Mouse (Mus musculus) T-helper 2 cell (primary cell): ENCODE data around the gene Tekt2.

ENCODE experiments used
- in situ Hi-C: fragments of 300-600 bp; cut with MboI, MseI; formaldehyde crosslinking; loops from one replicate; pipeline ENCODE4 v1.15.1; 2025; ENCODE audit warnings: high pct_unique_total_duplicates

The Tekt2 gene

GRCm38 (mm10) chr4:126325281-126325861 is at the start of gene Tekt2:
Tekt2 (minus strand) TSS chr4:126325688.
- in situ Hi-C loops = no loop called here

DNA sequence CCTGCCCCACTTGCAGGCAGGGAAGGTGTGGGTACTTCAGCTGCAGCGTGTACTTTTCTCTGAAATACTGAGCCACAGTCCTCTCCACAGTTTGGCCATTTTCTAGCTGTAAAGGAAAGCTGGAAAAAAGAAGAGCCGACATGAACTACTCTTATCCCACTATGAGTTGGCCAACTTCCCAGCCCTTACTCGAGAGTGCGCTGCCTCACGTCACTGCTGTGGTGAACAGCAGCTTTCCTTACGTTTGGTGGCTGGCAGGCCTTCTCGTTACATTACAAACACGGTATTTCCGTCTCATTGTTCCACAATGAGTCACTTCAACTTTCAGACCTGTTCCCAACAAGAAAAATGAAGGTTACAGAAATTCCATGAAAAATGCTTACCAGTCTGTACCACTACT is 46.0 kb upstream of the Tekt2 start:
- in situ Hi-C loops = no loop called here

- in situ Hi-C loops = no loop called here
Measured at GRCm38 (mm10) chr4:126360069-126360468, 34.6 kb upstream of the Tekt2 start.

DNA sequence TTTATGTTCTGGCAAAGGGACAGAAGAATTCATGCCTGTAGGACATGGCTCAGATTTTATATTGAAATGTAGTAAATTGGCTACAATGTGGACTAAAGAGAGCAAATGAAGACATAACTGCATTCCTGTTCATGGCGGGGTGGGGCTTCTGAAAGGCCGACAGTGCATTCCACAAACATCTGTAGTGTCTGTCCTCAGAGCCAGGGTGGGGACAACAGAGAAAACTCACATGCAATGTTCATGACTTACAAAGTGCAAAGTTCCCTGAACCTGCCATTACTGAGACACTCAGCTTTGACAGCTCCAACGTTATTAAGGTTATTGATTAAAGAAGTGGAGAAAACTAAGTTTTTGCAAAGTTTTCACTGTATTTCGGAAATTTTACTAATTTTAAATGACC is 18.0 kb upstream of the Tekt2 start:
- in situ Hi-C loops = no loop called here

DNA sequence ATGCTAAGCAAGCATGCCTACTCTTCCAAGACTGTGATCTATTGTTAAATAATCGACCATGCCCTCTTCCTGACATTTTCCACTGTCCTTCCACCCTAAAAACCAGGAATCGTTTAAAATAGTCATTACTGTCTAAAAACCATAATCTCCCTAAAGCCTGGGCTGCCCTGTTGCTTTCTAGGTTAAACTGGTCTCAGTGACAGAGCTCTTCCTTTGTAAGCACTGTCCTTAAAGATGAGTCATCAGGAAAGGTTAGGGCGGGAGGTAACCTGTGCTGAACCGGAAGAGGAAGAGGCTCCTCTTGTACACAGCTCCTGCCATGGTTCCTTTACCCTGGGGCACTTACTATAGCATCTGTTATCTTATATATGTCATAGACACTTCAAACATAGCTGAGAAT is 14.0 kb upstream of the Tekt2 start:
- in situ Hi-C loops = no loop called here

DNA sequence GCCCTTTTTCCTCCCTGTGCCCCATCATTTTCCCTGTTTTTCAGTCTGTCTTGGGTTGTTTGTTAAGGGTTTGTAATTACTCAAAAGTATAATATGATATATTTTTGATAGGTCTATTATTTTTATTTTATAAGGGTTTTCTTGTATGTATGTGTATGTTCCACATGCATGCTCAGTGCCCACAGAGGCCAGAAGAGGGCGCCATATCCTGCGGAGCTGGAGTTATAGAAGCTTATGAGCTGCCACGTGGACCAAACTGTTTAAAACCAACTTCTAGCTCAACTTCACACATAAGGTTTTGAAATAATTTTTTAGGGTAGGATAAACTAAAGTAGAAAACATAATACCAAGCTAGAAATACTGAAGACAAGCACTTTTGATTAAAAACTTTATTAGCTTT is 6.9 kb upstream of the Tekt2 start:
- in situ Hi-C loops = no loop called here

- in situ Hi-C loops = no loop called here
Measured at GRCm38 (mm10) chr4:126331751-126332150, 6.3 kb upstream of the Tekt2 start.

- in situ Hi-C loops = no loop called here
Measured at GRCm38 (mm10) chr4:126330295-126330694, 4.8 kb upstream of the Tekt2 start.

DNA sequence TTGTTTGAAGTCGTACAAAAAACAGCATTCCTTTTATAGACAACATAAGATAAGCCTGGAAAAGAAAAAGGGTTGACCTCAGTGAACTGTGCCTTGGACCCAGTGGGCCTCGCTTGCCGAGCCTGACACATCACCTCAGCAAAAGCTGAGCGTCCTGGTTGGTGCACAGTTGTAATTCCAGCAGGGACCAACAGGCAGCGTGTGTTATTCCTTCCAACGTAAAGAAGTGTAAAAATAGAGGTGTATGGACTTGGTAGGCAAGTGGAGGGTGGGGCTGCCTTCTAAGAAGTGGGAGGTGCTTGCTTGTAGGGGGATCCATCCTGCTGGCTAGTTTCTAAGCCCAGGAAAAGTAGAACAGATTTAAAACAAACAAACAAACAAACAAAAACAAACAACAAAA is 548 bp upstream of the Tekt2 start:
- in situ Hi-C loops = no loop called here

DNA sequence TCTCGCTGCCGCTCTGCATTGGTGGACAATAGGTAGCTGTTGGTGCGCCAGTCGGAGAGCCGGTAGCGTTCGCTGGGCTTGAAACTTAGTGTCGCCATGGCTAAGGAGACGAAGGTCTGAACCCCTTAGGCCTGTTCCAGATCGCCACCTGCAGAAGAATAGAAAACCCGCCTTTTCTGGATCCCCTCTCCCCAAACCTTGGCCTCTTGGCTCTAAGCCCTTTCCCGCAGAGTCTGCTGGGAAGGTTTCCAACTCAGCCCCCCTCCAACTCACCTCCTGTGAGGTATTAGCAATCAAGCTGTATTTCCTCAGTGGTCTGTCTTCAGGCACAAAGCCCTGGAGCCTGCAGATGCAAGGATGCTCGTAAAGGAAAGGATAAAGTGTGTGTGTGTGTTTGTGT is 627 bp downstream of the Tekt2 start:
- in situ Hi-C loops = no loop called here

DNA sequence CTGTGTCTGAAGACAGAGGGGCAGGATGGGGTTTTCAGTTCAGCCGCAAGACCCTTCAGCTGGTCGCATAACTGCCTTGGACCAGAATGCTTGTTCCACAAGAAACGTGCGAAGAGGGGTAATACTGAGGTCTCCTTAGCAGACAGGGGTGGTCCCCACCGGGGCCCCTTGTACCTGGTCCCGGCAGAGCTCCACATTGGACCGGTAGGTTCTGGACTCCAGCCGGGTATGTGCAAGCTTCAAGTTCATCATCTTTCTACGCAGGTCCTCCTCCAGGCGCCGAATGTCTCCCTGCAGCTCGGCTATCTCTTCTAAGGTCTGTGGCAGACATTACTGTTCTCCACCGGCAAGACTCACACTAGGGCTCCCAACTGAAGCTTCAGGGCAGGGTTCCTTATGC is 2.8 kb downstream of the Tekt2 start:
- in situ Hi-C loops = no loop called here

DNA sequence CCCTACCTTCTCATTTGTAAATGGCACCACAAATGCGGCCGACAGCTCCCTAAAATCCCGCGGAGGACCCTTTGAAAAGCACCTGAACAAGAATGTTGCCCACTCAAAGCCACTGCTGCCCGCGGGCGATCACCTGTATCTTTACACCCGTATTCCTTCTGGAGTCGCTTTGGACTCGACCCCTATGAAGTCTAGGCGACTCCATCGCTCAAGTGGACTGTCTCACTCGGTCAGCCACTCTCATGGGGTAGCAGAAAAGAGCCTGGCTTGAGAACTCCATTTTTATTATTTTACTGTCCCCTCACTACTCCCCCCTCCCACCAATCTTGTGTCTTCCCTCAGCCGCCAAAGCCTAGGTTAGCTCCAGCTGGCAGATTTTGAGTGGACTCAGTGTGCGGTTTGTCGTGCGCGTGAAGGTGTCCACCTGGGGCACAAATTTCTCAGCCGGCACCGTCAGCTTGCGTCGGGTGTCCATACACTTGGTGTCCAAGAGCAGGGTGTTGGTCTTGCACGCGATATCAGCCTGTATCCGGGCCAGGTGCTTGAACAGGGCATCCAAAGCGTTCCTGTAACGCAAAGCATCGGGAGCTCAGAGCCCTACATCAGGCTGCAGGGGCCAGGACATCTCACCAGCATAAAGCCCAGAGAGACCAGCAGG is 3.5 kb downstream of the Tekt2 start:
- in situ Hi-C loops = no loop called here

- in situ Hi-C loops = no loop called here
Measured at GRCm38 (mm10) chr4:126321111-126321853, 4.2 kb downstream of the Tekt2 start, which contains the start of gene Adprhl2. Adprhl2 (minus strand) TSS chr4:126321703.

DNA sequence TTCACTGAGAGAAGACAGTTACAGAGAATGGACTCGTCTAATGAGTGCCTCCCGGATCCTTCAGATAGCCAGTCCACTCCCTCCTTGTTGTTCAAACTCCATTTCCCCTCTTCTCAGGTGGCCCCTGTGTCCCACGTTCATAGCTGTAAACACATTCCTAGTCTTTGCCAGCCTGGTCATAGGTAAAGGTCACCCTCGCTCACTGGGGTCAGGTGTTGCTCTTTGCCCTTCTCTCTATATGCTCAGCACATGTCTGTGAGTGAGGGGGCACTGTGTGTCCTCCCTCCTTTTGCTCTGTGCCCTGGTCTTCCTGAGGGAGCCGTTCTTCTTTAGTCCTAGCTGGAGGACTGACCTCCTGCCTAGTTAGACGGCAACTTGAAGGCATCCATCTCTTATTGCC is 5.7 kb downstream of the Tekt2 start:
- in situ Hi-C loops = no loop called here

GRCm38 (mm10) chr4:126316443-126317040 is 8.9 kb downstream of the Tekt2 start:
- in situ Hi-C loops = no loop called here

- in situ Hi-C loops = no loop called here
Measured at GRCm38 (mm10) chr4:126315931-126316330, 9.6 kb downstream of the Tekt2 start.

DNA sequence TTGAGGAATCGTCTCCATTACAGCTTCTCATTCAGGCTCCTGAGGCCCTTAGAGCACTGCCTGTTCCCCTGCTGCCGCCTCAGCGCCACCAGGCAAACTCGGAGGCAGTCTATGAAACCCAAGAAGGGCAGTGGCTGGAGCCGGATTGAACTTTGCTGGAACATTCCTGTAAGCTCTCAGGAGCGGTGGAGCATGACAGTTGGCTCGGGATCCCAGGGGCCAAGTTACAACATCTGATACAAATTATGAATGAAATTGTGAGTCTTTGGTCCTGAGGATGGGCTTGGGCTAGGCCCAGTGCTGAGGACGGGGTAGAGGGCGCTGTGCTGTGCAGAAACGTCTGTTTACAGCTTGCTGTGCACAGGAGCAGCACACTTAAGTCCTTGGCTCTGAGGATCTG is 11.1 kb downstream of the Tekt2 start:
- in situ Hi-C loops = no loop called here

DNA sequence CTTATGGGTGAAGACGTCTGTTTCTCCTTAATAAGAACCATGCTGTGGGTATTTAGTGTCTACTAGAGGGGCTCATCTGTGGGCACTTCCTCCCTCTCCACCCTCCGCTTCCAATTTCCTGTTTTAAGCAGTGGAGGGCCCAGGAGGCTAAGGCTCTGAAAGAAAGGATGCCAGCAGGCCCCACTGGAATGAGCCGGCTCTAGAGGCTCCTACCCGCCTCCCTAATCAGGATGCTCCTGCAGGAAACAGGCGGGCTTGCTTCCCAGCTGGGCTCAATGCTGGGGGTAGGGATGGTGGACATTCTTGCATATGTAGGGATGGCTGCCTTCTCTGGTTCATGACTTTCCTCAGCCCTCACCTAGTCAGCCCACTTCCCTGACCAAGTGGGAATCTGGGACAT is 12.3 kb downstream of the Tekt2 start:
- in situ Hi-C loops = no loop called here

- in situ Hi-C loops = no loop called here
Measured at GRCm38 (mm10) chr4:126311566-126312200, 13.8 kb downstream of the Tekt2 start.

DNA sequence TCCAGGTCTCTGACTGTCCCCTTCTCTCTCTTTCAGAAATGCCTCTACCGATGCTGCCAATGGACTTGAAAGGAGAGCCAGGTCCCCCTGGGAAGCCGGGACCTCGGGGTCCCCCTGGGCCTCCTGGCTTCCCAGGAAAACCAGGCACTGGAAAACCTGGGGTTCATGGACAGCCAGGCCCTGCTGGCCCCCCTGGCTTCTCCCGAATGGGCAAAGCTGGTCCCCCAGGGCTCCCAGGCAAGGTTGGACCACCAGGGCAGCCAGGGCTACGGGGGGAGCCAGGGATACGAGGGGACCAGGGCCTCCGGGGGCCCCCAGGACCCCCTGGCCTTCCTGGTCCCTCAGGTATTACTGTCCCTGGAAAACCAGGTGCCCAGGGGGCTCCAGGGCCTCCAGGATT is 15.1 kb downstream of the Tekt2 start:
- in situ Hi-C loops = no loop called here

DNA sequence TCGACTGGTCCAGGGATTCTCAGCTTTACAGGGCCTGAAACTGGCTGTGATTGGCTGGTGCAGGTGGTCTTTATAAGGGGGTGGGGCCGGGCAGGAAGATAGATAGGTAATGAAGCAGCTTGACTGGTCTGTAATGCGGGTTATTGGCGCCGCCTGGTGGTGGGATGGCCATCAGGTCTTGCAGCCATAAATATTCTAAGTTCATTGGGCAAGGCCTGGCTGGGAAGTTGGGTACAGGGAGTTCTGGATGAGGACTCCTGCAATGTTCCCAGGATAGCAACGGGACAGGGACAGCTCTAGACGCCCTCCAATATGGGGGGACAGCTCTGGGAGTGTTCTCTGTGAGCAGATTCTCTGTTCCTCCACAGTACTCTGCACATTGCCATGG is 15.6 kb downstream of the Tekt2 start:
- in situ Hi-C loops = loop anchor here (5.0 kb wide), 1 partner anchor 88 kb away; no protein-coding TSS in a partner anchor
